Mouse (Mus musculus): ENCODE results near the gene Zfp12. TPM values are rescaled to one million over a fixed set of nuclear protein-coding genes. Genes with fewer than 3 reads are reported as not detected.

Zfp12 gene
- polyA plus RNA-seq, 1 experiment from 2014 or later = 24.0 TPM

DNA sequence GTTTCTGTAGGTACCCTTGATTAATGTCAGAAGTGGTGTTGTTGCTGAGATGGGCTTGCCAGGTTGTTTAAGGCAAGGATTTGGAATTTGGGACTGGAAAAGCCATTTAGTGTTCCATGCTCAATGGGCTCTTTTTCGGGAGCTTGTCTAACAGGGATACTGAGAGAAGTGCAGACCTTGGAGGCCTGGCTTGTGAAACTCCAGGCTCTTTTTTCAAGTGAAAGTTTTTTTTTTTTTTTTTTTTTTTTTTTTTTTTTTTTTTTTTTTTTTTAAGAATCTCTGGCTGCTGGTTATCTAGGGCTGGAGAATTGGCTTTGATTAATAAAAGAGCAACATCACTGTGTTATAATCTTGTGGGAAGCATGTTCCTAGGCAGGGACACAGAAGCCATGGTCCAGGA is 12.7 kb upstream of the Zfp12 start:
- no peak for ATAC-seq (ENCODE audit: low read depth)
- H3K9me3 ChIP-seq (ENCODE audit: control insufficient read depth, low read length) = no peaks in the 10 kb centered on the region

GRCm38 (mm10) chr5:143226790-143227189 is 8.2 kb upstream of the Zfp12 start, which contains the start of gene Spdye4a:
Spdye4a (minus strand) TSS chr5:143226890.
- Histone ChIP-seq H3K9ac (replicated peaks; ENCODE audit: low read depth, low read length) (no peak within 1 kb of the TSS), H3K27me3 (ENCODE audit: control insufficient read depth, insufficient read depth, low read length) (no peaks in the 10 kb centered on the region), H3K4me3 (ENCODE audit: low read depth, low read length) (no peak within 1 kb of the TSS), H3K4me2 (ENCODE audit: low read depth, low read length) (no peak within 1 kb of the TSS), H3K9me3 (ENCODE audit: control insufficient read depth, low read length) (peaks cover 4% of the 10 kb centered on the region; the same call in 1 of the 2 replicates), H3K4me1 (ENCODE audit: control insufficient read depth, insufficient read depth, low read length) (no peaks in the 10 kb centered on the region), H3K27ac (ENCODE audit: low read depth, low read length) (no peak within 1 kb of the TSS), H3K36me3 (ENCODE audit: control insufficient read depth, insufficient read depth, low read length) (no peaks in the 10 kb centered on the region)
- ATAC-seq (ENCODE audit: low read depth) = no peak
- WGBS = 90% methylated on average over 3 of the region's 3 CpGs

More for the DNA sequence above, 12.7 kb upstream of the Zfp12 start:
- no peaks in the 10 kb centered on the region for H3K4me1 ChIP-seq (ENCODE audit: control insufficient read depth, insufficient read depth, low read length)
- no peak overlapping the region for H3K27ac ChIP-seq (ENCODE audit: low read depth, low read length)
- H3K4me2 ChIP-seq (ENCODE audit: low read depth, low read length) = no peak overlapping the region
- no peak overlapping the region for H3K9ac ChIP-seq (replicated peaks; ENCODE audit: low read depth, low read length)
- no peaks in the 10 kb centered on the region for H3K27me3 ChIP-seq (ENCODE audit: control insufficient read depth, insufficient read depth, low read length)
- 90% methylated on average over 1 of the region's 1 CpGs for WGBS
- H3K4me3 ChIP-seq (ENCODE audit: low read depth, low read length) = no peak overlapping the region
- no peaks in the 10 kb centered on the region for H3K36me3 ChIP-seq (ENCODE audit: control insufficient read depth, insufficient read depth, low read length)

DNA sequence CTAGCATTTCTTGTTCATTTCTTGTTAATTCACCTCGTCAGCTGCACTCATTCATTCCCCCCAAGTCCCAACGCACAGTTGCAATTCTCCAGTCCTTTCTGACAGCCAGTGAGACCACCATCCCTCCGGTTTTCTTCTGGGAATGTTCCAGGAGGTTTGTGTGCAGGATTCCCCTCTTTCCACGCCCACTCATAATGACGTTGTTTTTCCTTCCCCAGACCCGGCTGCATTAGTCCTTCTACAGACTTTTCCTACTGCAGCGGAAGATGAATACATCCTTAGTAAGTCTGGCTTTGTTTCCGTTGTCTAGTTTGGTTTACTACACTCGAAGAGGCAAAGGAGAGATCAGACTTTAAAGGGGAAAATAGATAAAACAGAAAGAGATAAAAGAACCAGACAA is 1.1 kb downstream of the Zfp12 start:
- Histone ChIP-seq H3K9me3 (ENCODE audit: control insufficient read depth, low read length) (no peaks in the 10 kb centered on the region), H3K4me1 (ENCODE audit: control insufficient read depth, insufficient read depth, low read length) (peaks cover 10% of the 10 kb centered on the region), H3K9ac (replicated peaks; ENCODE audit: low read depth, low read length) (peak overlapping the region; percentile 90; the same call in 1 of the 2 replicates), H3K27ac (ENCODE audit: low read depth, low read length) (no peak overlapping the region), H3K27me3 (ENCODE audit: control insufficient read depth, insufficient read depth, low read length) (no peaks in the 10 kb centered on the region), H3K4me3 (ENCODE audit: low read depth, low read length) (peak overlapping the region; percentile 85), H3K4me2 (ENCODE audit: low read depth, low read length) (peak overlapping the region; percentile 82), H3K36me3 (ENCODE audit: control insufficient read depth, insufficient read depth, low read length) (peaks cover 11% of the 10 kb centered on the region)
- ATAC-seq (ENCODE audit: low read depth) = no peak
- WGBS = 44% methylated on average over 9 of the region's 9 CpGs

DNA sequence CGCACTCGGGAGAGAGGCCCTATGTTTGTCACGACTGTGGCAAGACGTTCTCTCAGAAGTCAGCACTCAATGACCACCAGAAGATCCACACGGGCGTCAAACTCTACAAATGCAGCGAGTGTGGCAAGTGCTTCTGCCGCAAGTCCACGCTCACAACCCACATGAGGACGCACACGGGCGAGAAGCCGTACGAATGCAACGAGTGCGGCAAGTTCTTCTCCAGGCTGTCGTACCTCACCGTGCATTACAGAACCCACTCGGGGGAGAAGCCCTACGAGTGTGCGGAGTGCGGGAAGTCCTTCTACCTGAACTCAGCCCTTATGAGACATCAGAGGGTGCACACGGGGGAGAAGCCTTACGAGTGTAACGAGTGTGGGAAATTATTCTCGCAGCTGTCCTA is 10.0 kb downstream of the Zfp12 start:
- ATAC-seq (ENCODE audit: low read depth) = no peak
- Histone ChIP-seq H3K9ac (replicated peaks; ENCODE audit: low read depth, low read length) (no peak overlapping the region), H3K9me3 (ENCODE audit: control insufficient read depth, low read length) (no peaks in the 10 kb centered on the region), H3K36me3 (ENCODE audit: control insufficient read depth, insufficient read depth, low read length) (peaks cover 73% of the 10 kb centered on the region), H3K4me1 (ENCODE audit: control insufficient read depth, insufficient read depth, low read length) (no peaks in the 10 kb centered on the region), H3K4me2 (ENCODE audit: low read depth, low read length) (no peak overlapping the region), H3K4me3 (ENCODE audit: low read depth, low read length) (no peak overlapping the region), H3K27ac (ENCODE audit: low read depth, low read length) (no peak overlapping the region), H3K27me3 (ENCODE audit: control insufficient read depth, insufficient read depth, low read length) (no peaks in the 10 kb centered on the region)
- WGBS = 97% methylated on average over 26 of the region's 26 CpGs

DNA sequence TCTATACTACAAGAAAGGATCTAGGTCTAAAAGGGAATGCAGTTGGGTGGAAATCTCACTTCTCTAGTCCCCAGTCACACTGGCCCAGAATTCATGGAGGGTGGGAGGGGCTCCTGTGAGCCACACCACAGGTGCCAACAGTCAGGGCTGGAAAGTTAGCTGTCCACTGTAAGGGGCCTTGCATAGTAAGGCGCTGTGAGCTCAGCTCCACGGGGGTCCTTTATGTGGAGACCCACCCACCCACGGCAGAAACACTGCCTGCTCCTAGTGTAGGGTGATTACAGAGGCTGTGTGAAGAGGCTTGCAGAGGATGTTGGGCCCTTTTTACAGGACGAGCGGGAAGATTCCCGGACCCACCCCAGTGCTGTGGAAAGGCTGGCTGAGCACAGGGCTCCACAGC is 17.1 kb downstream of the Zfp12 start:
- Histone ChIP-seq H3K4me3 (ENCODE audit: low read depth, low read length) (no peak overlapping the region), H3K36me3 (ENCODE audit: control insufficient read depth, insufficient read depth, low read length) (peaks cover 45% of the 10 kb centered on the region), H3K9me3 (ENCODE audit: control insufficient read depth, low read length) (no peaks in the 10 kb centered on the region), H3K4me1 (ENCODE audit: control insufficient read depth, insufficient read depth, low read length) (peaks cover 10% of the 10 kb centered on the region), H3K9ac (replicated peaks; ENCODE audit: low read depth, low read length) (no peak overlapping the region), H3K27me3 (ENCODE audit: control insufficient read depth, insufficient read depth, low read length) (peaks cover 40% of the 10 kb centered on the region), H3K4me2 (ENCODE audit: low read depth, low read length) (no peak overlapping the region), H3K27ac (ENCODE audit: low read depth, low read length) (no peak overlapping the region)
- ATAC-seq (ENCODE audit: low read depth) = no peak
- 46% methylated on average over 6 of the region's 6 CpGs for WGBS

DNA sequence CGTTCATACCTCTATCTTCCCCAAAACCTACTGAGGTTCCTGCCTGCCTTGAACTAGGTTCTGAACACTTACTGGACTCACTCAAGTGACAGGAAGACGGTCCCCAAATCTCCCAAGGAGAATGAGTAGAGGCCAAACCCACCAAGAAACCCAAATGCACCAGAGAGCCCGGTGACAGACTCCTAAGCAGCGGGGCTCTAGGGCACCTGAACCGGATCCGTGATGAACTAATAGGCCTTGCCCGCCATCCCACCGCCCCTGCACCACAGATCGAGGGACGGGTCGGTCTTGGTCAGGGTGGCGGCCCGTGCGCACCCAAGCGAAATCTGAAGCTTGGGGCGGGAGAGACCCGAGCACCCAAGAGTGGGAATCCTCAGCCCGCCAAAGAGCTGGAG is 17.8 kb downstream of the Zfp12 start:
- Histone ChIP-seq H3K36me3 (ENCODE audit: control insufficient read depth, insufficient read depth, low read length) (peaks cover 43% of the 10 kb centered on the region), H3K9ac (replicated peaks; ENCODE audit: low read depth, low read length) (no peak overlapping the region), H3K27me3 (ENCODE audit: control insufficient read depth, insufficient read depth, low read length) (peaks cover 48% of the 10 kb centered on the region), H3K4me2 (ENCODE audit: low read depth, low read length) (no peak overlapping the region), H3K4me3 (ENCODE audit: low read depth, low read length) (no peak overlapping the region), H3K9me3 (ENCODE audit: control insufficient read depth, low read length) (no peaks in the 10 kb centered on the region), H3K27ac (ENCODE audit: low read depth, low read length) (no peak overlapping the region), H3K4me1 (ENCODE audit: control insufficient read depth, insufficient read depth, low read length) (peaks cover 10% of the 10 kb centered on the region)
- ATAC-seq (ENCODE audit: low read depth) = no peak
- WGBS = 31% methylated on average over 18 of the region's 18 CpGs

GRCm38 (mm10) chr5:143253186-143253880 is 18.4 kb downstream of the Zfp12 start:
- WGBS = 8% methylated on average over 95 of the region's 103 CpGs
- Histone ChIP-seq H3K27me3 (ENCODE audit: control insufficient read depth, insufficient read depth, low read length) (peaks cover 49% of the 10 kb centered on the region), H3K4me2 (ENCODE audit: low read depth, low read length) (peak overlapping the region; percentile 45), H3K9ac (replicated peaks; ENCODE audit: low read depth, low read length) (0 out of 2 replicates have a peak overlapping the region, but pooled peaks have one; percentile 11), H3K4me1 (ENCODE audit: control insufficient read depth, insufficient read depth, low read length) (peaks cover 10% of the 10 kb centered on the region), H3K4me3 (ENCODE audit: low read depth, low read length) (peak overlapping the region; percentile 19; the same call in 1 of the 2 replicates), H3K9me3 (ENCODE audit: control insufficient read depth, low read length) (no peaks in the 10 kb centered on the region), H3K27ac (ENCODE audit: low read depth, low read length) (no peak overlapping the region), H3K36me3 (ENCODE audit: control insufficient read depth, insufficient read depth, low read length) (peaks cover 39% of the 10 kb centered on the region)
- ATAC-seq (ENCODE audit: low read depth) = no peak; the same call in 1 of the 2 replicates

DNA sequence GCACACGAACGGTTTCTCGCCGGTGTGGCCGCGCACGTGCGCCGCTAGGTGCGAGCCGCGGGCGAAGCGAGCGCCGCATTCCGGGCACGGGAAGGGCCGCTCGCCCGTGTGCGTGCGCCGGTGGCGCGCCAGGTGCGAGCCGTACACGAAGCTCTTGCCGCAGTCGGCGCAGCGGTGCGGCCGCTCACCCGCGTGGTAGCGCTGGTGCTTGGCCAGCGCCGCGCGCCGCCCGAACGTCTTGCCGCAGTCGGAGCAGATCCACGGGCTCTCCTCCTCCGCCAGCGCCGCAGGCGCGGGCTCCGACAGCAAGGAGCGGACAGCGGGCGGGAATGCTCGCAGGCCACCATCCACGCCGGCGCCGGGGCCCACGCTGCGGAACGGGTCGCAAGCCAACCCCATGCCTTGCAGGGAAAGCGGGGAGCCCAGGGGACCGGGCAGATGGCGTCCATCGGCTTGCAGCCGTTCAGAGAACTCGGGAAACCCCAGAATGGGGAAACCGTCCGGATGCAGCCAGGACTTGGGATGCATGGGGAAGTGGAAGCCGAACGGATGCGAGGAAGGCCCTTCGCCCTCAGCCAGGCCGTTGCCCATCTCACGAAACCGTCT is 19.0 kb downstream of the Zfp12 start:
- 0 out of 2 replicates have a peak overlapping the region, but pooled peaks have one; percentile 11 for H3K9ac ChIP-seq (replicated peaks; ENCODE audit: low read depth, low read length)
- 8% methylated on average over 59 of the region's 81 CpGs for whole genome bisulfite sequencing
- peaks cover 49% of the 10 kb centered on the region for H3K27me3 ChIP-seq (ENCODE audit: control insufficient read depth, insufficient read depth, low read length)
- no peaks in the 10 kb centered on the region for H3K9me3 ChIP-seq (ENCODE audit: control insufficient read depth, low read length)
- H3K27ac ChIP-seq (ENCODE audit: low read depth, low read length) = no peak overlapping the region
- peaks cover 38% of the 10 kb centered on the region for H3K36me3 ChIP-seq (ENCODE audit: control insufficient read depth, insufficient read depth, low read length)
- peaks cover 10% of the 10 kb centered on the region for H3K4me1 ChIP-seq (ENCODE audit: control insufficient read depth, insufficient read depth, low read length)
- H3K4me2 ChIP-seq (ENCODE audit: low read depth, low read length) = peak overlapping the region; percentile 45
- H3K4me3 ChIP-seq (ENCODE audit: low read depth, low read length) = peak overlapping the region; percentile 19
- peak; percentile 35 for ATAC-seq (ENCODE audit: low read depth)

GRCm38 (mm10) chr5:143254487-143255130 is 19.6 kb downstream of the Zfp12 start:
- H3K4me1 ChIP-seq (ENCODE audit: control insufficient read depth, insufficient read depth, low read length) = peaks cover 10% of the 10 kb centered on the region
- H3K4me2 ChIP-seq (ENCODE audit: low read depth, low read length) = no peak overlapping the region
- H3K27me3 ChIP-seq (ENCODE audit: control insufficient read depth, insufficient read depth, low read length) = peaks cover 49% of the 10 kb centered on the region
- H3K9me3 ChIP-seq (ENCODE audit: control insufficient read depth, low read length) = no peaks in the 10 kb centered on the region
- H3K36me3 ChIP-seq (ENCODE audit: control insufficient read depth, insufficient read depth, low read length) = peaks cover 39% of the 10 kb centered on the region
- no peak overlapping the region for H3K27ac ChIP-seq (ENCODE audit: low read depth, low read length)
- 0 out of 2 replicates have a peak, but pooled peaks have one; percentile 5 for ATAC-seq (ENCODE audit: low read depth)
- 13% methylated on average over 66 of the region's 66 CpGs for WGBS
- H3K9ac ChIP-seq (replicated peaks; ENCODE audit: low read depth, low read length) = no peak overlapping the region
- H3K4me3 ChIP-seq (ENCODE audit: low read depth, low read length) = no peak overlapping the region
